Mouse (Mus musculus) hindbrain, embryonic 15.5 days (tissue): ENCODE results near the gene Pigv. TPM values are rescaled to one million over a fixed set of nuclear protein-coding genes. Genes with fewer than 3 reads are reported as not detected.
A peak's percentile ranks its signal among the peaks of the same experiment; 100 is the strongest.

ENCODE experiments used
- ATAC-seq: fragments of 200-750 bp; cut with Nextera tagmentation; 2 replicates; pipeline ENCODE4 v1.8.0; 2017; ENCODE audit warnings: low read depth, moderate number of reproducible peaks, moderate TSS enrichment; ENCODE audit not compliant: low FRiP score
- H3K27ac ChIP-seq: fragments of 300-500 bp; sonication (generic); replicated peaks from 2 replicates; pipeline ENCODE4 v1.5.1; 2015; ENCODE audit warnings: mild to moderate bottlenecking, inconsistent platforms
- H3K27me3 ChIP-seq: fragments of 300-500 bp; sonication (generic); 2 replicates; pipeline ENCODE4 v1.6.1; 2015; ENCODE audit warnings: control low read depth, inconsistent platforms
- H3K36me3 ChIP-seq: fragments of 300-500 bp; sonication (generic); 2 replicates; pipeline ENCODE4 v1.6.1; 2015; ENCODE audit warnings: control low read depth, inconsistent platforms
- H3K4me1 ChIP-seq: fragments of 300-500 bp; sonication (generic); replicated peaks from 2 replicates; pipeline ENCODE4 v1.6.1; 2015; ENCODE audit warnings: control low read depth, inconsistent platforms
- H3K4me2 ChIP-seq: fragments of 300-500 bp; sonication (generic); 2 replicates; pipeline ENCODE4 v1.6.1; 2015; ENCODE audit warnings: moderate library complexity, mild to moderate bottlenecking, inconsistent platforms
- H3K4me3 ChIP-seq: fragments of 300-500 bp; sonication (generic); 2 replicates; pipeline ENCODE4 v1.5.1; 2015; ENCODE audit warnings: mild to moderate bottlenecking, inconsistent platforms
- H3K9ac ChIP-seq: fragments of 300-500 bp; sonication (generic); 2 replicates; pipeline ENCODE4 v1.6.1; 2015; ENCODE audit warnings: inconsistent platforms
- H3K9me3 ChIP-seq: fragments of 300-500 bp; sonication (generic); 2 replicates; pipeline ENCODE4 v1.6.1; 2016; ENCODE audit warnings: control low read depth, inconsistent platforms
- WGBS: fragments of 180-500 bp; shearing (Covaris S2); methylation state at CpG from one replicate; pipeline ENCODE4 v1.1.7; 2015; 5-methylcytosine and 5-hydroxymethylcytosine counted together
- polyA plus RNA-seq: library from polyadenylated mRNA; unstranded; fragments of >200 nt; fragmentation: Nextera tagmentation; extraction: Ambion mirVana; gene quantifications from 2 replicates; pipeline ENCODE4 v1.2.1, GENCODE M21; 2015

Pigv gene
- polyA plus RNA-seq, 1 experiment from 2014 or later = 14.2 TPM

- peaks cover 26% of the 10 kb centered on the region; the same call in 1 of the 2 replicates for H3K36me3 ChIP-seq
- no peak overlapping the region for H3K4me2 ChIP-seq
- no peaks in the 10 kb centered on the region for H3K27me3 ChIP-seq
- ATAC-seq = no peak
- H3K27ac ChIP-seq = no peak overlapping the region
- no peak overlapping the region for H3K4me3 ChIP-seq
- no peak overlapping the region for H3K9ac ChIP-seq
- no peaks in the 10 kb centered on the region for H3K9me3 ChIP-seq
- 81% methylated on average over 11 of the region's 11 CpGs for WGBS
- no peaks in the 10 kb centered on the region; the same call in 1 of the 2 replicates for H3K4me1 ChIP-seq
Measured at GRCm38 (mm10) chr4:133622161-133622695, 50.2 kb downstream of the Pigv start.

DNA sequence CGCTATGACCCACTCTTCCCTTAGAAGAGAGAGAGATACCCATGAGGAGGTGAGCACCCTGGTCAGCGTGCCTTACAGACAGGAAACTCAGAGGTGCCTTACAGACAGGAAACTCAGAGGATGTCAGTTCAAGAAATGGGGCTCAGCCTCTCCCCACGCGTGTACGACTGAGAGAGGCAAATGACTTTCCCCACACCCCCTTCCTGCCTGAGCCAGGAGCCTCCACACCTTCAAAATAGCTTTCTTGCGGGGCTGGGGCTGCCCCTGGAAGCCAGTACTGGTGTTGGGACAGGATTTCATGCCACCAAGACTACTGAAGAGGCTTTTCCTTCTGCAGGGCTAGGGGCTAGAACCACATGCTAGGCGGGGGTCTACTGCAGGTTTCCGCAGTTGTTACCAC, 51.8 kb downstream of the Pigv start:
- no peak for ATAC-seq
- H3K4me1 ChIP-seq = no peaks in the 10 kb centered on the region; the same call in 1 of the 2 replicates
- H3K36me3 ChIP-seq = peaks cover 13% of the 10 kb centered on the region; the same call in 1 of the 2 replicates
- H3K9me3 ChIP-seq = no peaks in the 10 kb centered on the region
- H3K27ac ChIP-seq = no peak overlapping the region
- H3K4me2 ChIP-seq = no peak overlapping the region
- WGBS = 94% methylated on average over 8 of the region's 8 CpGs
- H3K9ac ChIP-seq = no peak overlapping the region
- no peak overlapping the region for H3K4me3 ChIP-seq
- no peaks in the 10 kb centered on the region for H3K27me3 ChIP-seq

DNA sequence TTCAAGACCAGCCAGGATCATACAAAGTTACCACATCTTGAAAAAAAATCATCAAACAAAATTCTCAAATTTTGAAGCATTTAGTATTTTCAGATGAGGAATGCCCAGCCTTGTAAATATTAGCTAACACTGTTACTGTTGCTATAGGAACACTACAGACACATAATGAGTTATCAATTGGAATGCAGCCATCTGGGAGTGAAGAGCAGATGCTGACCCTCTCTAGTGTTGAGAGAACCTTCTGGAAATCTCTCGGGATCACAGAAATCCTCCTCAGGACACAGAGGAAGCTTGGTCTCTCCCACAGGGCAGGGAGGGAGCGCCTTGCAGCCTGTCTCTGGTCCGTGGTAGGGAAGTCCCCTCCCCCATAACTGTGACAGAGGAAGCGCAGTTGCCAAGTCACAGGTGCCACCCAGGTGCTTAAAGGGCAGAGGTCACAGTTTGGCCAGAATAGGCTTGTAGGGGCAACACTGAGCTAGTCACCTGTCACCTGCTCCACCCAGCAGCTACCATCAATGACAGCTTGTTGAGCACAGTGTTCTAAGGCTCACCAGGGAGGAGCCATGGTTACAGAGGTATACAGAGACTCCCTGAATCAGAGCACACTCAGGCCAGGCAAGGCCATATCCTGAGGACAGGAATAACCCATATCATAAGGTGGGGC, 52.8 kb downstream of the Pigv start:
- Histone ChIP-seq H3K9ac (no peak overlapping the region), H3K27ac (no peak overlapping the region), H3K36me3 (peaks cover 10% of the 10 kb centered on the region; the same call in 1 of the 2 replicates), H3K9me3 (no peaks in the 10 kb centered on the region), H3K4me3 (no peak overlapping the region), H3K4me2 (no peak overlapping the region), H3K4me1 (no peaks in the 10 kb centered on the region; the same call in 1 of the 2 replicates), H3K27me3 (no peaks in the 10 kb centered on the region)
- no peak for ATAC-seq
- 74% methylated on average over 4 of the region's 4 CpGs for WGBS

GRCm38 (mm10) chr4:133617936-133618335, 54.5 kb downstream of the Pigv start:
- Histone ChIP-seq H3K4me3 (no peak overlapping the region), H3K27me3 (no peaks in the 10 kb centered on the region), H3K4me2 (no peak overlapping the region), H3K27ac (no peak overlapping the region), H3K9me3 (no peaks in the 10 kb centered on the region), H3K36me3 (peaks cover 21% of the 10 kb centered on the region), H3K4me1 (no peaks in the 10 kb centered on the region; the same call in 1 of the 2 replicates), H3K9ac (no peak overlapping the region)
- ATAC-seq = no peak
- 91% methylated on average over 11 of the region's 11 CpGs for WGBS

DNA sequence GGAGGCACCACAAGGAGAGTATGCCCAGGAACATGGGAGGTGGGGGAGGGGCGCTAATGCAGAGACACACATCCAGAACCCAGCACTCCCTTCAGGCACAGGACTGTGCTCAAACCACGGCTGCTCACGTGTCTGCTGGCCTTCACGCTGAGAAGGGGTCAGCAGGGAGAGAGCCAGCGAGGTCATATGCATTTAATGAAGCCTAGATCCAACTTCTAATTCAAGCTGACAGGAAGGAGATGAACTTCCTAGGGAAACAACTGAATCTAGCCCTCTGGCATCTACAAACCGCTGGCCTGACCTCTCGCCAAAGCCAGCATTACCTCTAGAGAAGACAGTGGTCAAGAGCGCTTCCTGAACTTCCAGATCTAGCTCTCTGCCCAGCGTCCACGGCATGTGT, 57.0 kb downstream of the Pigv start:
- 83% methylated on average over 10 of the region's 10 CpGs for WGBS
- Histone ChIP-seq H3K4me1 (no peaks in the 10 kb centered on the region; the same call in 1 of the 2 replicates), H3K36me3 (peaks cover 33% of the 10 kb centered on the region), H3K4me2 (no peak overlapping the region), H3K27me3 (no peaks in the 10 kb centered on the region), H3K27ac (no peak overlapping the region), H3K9me3 (no peaks in the 10 kb centered on the region), H3K9ac (no peak overlapping the region), H3K4me3 (no peak overlapping the region)
- ATAC-seq = no peak

- Histone ChIP-seq H3K27me3 (no peaks in the 10 kb centered on the region), H3K4me2 (no peak overlapping the region), H3K36me3 (peaks cover 29% of the 10 kb centered on the region), H3K4me3 (no peak overlapping the region), H3K4me1 (no peaks in the 10 kb centered on the region), H3K9ac (no peak overlapping the region), H3K27ac (peak overlapping the region; percentile 1; the same call in 1 of the 2 replicates), H3K9me3 (no peaks in the 10 kb centered on the region)
- 78% methylated on average over 8 of the region's 8 CpGs for WGBS
- ATAC-seq = peak; percentile 73
Measured at GRCm38 (mm10) chr4:133614274-133614761, 58.1 kb downstream of the Pigv start.

GRCm38 (mm10) chr4:133613867-133614266, 58.6 kb downstream of the Pigv start:
- H3K36me3 ChIP-seq = peaks cover 29% of the 10 kb centered on the region
- 87% methylated on average over 4 of the region's 4 CpGs for WGBS

GRCm38 (mm10) chr4:133613026-133613425, 59.4 kb downstream of the Pigv start:
- Histone ChIP-seq H3K9ac (no peak overlapping the region), H3K36me3 (peaks cover 29% of the 10 kb centered on the region), H3K27ac (no peak overlapping the region), H3K4me1 (no peaks in the 10 kb centered on the region), H3K4me2 (no peak overlapping the region), H3K27me3 (no peaks in the 10 kb centered on the region), H3K9me3 (no peaks in the 10 kb centered on the region), H3K4me3 (no peak overlapping the region)
- no peak for ATAC-seq
- WGBS = 97% methylated on average over 8 of the region's 8 CpGs

More at GRCm38 (mm10) chr4:133613867-133614266, 58.6 kb downstream of the Pigv start:
- Histone ChIP-seq H3K4me3 (no peak overlapping the region), H3K4me2 (no peak overlapping the region), H3K27ac (peak overlapping the region; percentile 1; the same call in 1 of the 2 replicates), H3K9me3 (no peaks in the 10 kb centered on the region), H3K4me1 (no peaks in the 10 kb centered on the region), H3K9ac (no peak overlapping the region), H3K27me3 (no peaks in the 10 kb centered on the region)
- no peak for ATAC-seq

DNA sequence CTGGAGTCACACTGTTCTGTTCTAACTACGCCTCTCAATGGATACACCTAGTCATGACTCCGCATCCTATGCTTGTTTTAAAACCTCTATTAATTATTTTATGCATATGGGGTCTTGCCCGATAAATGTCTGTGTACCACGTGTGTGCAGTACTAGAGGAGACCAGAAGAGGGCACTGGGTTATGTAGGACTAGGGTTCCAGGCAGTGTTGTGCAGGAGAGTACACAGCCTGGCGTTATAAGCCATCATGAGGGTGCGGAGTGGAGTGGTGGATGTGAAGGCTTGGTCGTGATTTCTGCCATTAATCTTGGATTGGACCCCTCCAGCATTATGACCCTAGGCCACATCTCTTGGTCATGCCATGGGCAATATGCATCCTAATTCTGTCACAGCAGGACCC, 60.0 kb downstream of the Pigv start:
- Histone ChIP-seq H3K4me2 (no peak overlapping the region), H3K9ac (no peak overlapping the region), H3K4me1 (no peaks in the 10 kb centered on the region), H3K27me3 (no peaks in the 10 kb centered on the region), H3K4me3 (no peak overlapping the region), H3K9me3 (no peaks in the 10 kb centered on the region), H3K36me3 (peaks cover 29% of the 10 kb centered on the region), H3K27ac (no peak overlapping the region)
- 94% methylated on average over 7 of the region's 7 CpGs for WGBS
- ATAC-seq = no peak

DNA sequence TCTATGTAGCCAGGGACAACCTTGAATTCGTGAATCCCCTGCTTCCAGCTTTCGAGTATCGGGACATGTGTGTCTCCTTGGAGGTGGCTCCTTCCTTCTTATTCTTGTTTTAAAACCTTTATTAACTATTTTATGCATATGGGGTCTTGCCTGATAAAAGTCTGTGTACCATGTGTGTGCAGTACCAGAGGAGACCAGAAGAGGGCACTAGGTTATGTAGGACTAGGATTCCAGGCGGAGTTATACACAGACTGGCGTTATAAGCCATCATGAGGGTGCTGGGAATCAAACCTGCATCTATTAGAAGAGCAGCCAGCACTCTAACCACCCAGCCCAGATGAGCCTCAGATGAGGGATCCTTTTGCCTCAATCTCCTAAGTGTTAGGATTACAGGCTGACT, 60.6 kb downstream of the Pigv start:
- H3K4me1 ChIP-seq = no peaks in the 10 kb centered on the region
- H3K4me2 ChIP-seq = no peak overlapping the region
- H3K27ac ChIP-seq = no peak overlapping the region
- H3K9me3 ChIP-seq = no peaks in the 10 kb centered on the region
- H3K27me3 ChIP-seq = no peaks in the 10 kb centered on the region
- 97% methylated on average over 5 of the region's 5 CpGs for WGBS
- ATAC-seq = no peak
- H3K36me3 ChIP-seq = peaks cover 29% of the 10 kb centered on the region
- H3K4me3 ChIP-seq = no peak overlapping the region
- no peak overlapping the region for H3K9ac ChIP-seq
